Mouse (Mus musculus) kidney, embryonic 14.5 days (tissue): ENCODE data around the gene Olfr1106. TPM values are rescaled to one million over a fixed set of nuclear protein-coding genes. Genes with fewer than 3 reads are reported as not detected.

Experiments
- ATAC-seq: fragments of 200-750 bp; cut with Nextera tagmentation; 2 replicates; pipeline ENCODE4 v1.8.0; 2017; ENCODE audit warnings: moderate number of reproducible peaks, mild to moderate bottlenecking, moderate TSS enrichment, moderate library complexity; ENCODE audit not compliant: low FRiP score, low TSS enrichment
- H3K27ac ChIP-seq: fragments of 300-500 bp; sonication (generic); 2 replicates; pipeline ENCODE4 v1.5.1; 2014; ENCODE audit warnings: low read depth, mild to moderate bottlenecking, low read length, moderate library complexity, mixed read lengths
- H3K27me3 ChIP-seq: fragments of 300-500 bp; sonication (generic); 2 replicates; pipeline ENCODE4 v1.6.1; 2014; ENCODE audit warnings: mild to moderate bottlenecking, low read length; ENCODE audit not compliant: control insufficient read depth, insufficient read depth
- H3K36me3 ChIP-seq: fragments of 300-500 bp; sonication (generic); 2 replicates; pipeline ENCODE4 v1.6.1; 2014; ENCODE audit warnings: low read length, mixed read lengths; ENCODE audit not compliant: control insufficient read depth, insufficient read depth
- H3K4me1 ChIP-seq: fragments of 300-500 bp; sonication (generic); 2 replicates; pipeline ENCODE4 v1.6.1; 2014; ENCODE audit warnings: low read length, mixed read lengths; ENCODE audit not compliant: control insufficient read depth, insufficient read depth
- H3K4me2 ChIP-seq: fragments of 300-500 bp; sonication (generic); replicated peaks from 2 replicates; pipeline ENCODE4 v1.6.1; 2014; ENCODE audit warnings: low read depth, mild to moderate bottlenecking, low read length
- H3K4me3 ChIP-seq: fragments of 300-500 bp; sonication (generic); 2 replicates; pipeline ENCODE4 v1.5.1; 2014; ENCODE audit warnings: mild to moderate bottlenecking, low read length
- H3K9ac ChIP-seq: fragments of 300-500 bp; sonication (generic); 2 replicates; pipeline ENCODE4 v1.6.1; 2014; ENCODE audit warnings: low read depth, mild to moderate bottlenecking, low read length, moderate library complexity
- H3K9me3 ChIP-seq: fragments of 300-500 bp; sonication (generic); 2 replicates; pipeline ENCODE4 v1.6.1; 2016; ENCODE audit warnings: low read length; ENCODE audit not compliant: control insufficient read depth
- WGBS: fragments of 180-500 bp; shearing (Covaris S2); extraction: QIAGEN DNeasy Blood & Tissue Kit; methylation state at CpG from one replicate; pipeline ENCODE4 v1.1.7; 2014; 5-methylcytosine and 5-hydroxymethylcytosine counted together
- polyA plus RNA-seq: library from polyadenylated mRNA; unstranded; fragments of >200 nt; fragmentation: Nextera tagmentation; extraction: Ambion mirVana; gene quantifications from 2 replicates; pipeline ENCODE4 v1.2.1, GENCODE M21; 2014

Gene Olfr1106
- not detected in 2 replicates for polyA plus RNA-seq

DNA sequence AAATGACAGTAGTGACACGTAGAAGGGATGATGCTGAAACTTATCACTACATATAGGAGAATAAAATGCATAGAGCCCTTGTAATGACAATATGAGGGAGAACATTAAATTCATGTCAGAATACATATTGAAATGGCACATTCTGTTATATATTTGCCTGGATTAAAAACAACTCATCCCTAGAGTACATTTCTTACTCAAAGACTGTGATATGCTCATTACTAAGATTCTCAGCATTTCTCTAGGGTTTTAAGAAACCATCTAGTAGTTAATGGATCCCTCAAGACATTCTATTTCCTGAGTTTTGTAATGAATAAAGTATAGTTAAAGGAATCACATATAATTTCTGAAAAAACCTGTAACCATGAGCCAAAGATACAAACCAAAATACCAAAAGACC lies at the start of gene Olfr1106:
Gene Olfr1106 (minus strand): TSS at position 101 of the 400 bp plus-strand sequence.
- H3K27me3 ChIP-seq, result no peaks in the 10 kb centered on the region
- H3K9ac ChIP-seq, result no peak within 1 kb of the TSS
- no peak within 1 kb of the TSS for H3K4me2 ChIP-seq
- H3K4me3 ChIP-seq, result no peak within 1 kb of the TSS
- H3K36me3 ChIP-seq, result no peaks in the 10 kb centered on the region
- no peak for ATAC-seq
- H3K27ac ChIP-seq, result no peak within 1 kb of the TSS
- H3K4me1 ChIP-seq, result no peaks in the 10 kb centered on the region
- H3K9me3 ChIP-seq, result no peaks in the 10 kb centered on the region
- WGBS, result 83% methylated on average over 1 of the region's 1 CpGs

DNA sequence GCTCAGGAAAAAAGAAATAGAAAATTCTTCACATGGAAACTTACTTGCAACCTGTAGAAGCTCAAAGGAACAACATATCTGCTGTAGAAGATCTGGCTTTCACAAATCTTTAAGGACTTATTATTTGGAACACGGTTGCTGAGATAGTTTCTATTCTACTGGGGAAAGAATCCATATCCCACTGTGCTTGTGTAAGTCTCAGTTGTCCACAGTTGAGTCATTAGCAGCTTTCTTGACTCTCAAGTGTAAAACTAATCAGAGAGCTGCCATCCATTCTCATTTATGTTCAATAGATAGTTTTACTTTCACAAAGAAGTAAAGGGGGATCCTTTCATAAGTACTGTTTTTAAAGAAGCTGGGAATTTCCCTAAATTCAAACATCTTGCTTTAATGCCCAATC lies 43.8 kb upstream of the Olfr1106 start, which contains the start of gene Olfr1109:
Gene Olfr1109 (minus strand): TSS at position 101 of the 400 bp plus-strand sequence.
- whole genome bisulfite sequencing, result 91% methylated on average over 1 of the region's 1 CpGs
- Histone ChIP-seq H3K36me3 (no peaks in the 10 kb centered on the region), H3K9ac (no peak within 1 kb of the TSS), H3K27me3 (no peaks in the 10 kb centered on the region), H3K4me1 (no peaks in the 10 kb centered on the region), H3K4me2 (no peak within 1 kb of the TSS), H3K4me3 (no peak within 1 kb of the TSS), H3K9me3 (no peaks in the 10 kb centered on the region), H3K27ac (no peak within 1 kb of the TSS)
- no peak for ATAC-seq

DNA sequence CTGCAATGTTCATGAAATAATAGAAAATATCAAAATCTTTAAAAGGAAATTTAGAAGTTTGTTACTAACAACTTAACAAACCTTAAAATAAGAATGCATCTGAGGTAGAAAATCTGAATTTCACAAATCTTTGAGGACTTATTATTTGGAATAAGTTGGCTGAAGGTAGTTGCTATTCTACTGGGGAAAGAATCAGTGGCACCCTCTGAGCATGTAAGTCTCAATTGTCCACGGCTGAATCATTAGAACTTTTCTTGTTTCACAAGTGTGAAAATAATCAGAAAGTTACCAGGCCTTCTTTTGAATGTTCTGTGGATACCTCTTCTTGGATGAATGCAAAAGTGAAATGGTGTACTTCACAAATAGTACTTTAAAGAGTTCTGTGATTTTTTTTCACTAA lies 23.6 kb upstream of the Olfr1106 start, which contains the start of gene Olfr1107:
Gene Olfr1107 (minus strand): TSS at position 101 of the 400 bp plus-strand sequence.
- no peak for ATAC-seq
- H3K27ac ChIP-seq, result no peak within 1 kb of the TSS

DNA sequence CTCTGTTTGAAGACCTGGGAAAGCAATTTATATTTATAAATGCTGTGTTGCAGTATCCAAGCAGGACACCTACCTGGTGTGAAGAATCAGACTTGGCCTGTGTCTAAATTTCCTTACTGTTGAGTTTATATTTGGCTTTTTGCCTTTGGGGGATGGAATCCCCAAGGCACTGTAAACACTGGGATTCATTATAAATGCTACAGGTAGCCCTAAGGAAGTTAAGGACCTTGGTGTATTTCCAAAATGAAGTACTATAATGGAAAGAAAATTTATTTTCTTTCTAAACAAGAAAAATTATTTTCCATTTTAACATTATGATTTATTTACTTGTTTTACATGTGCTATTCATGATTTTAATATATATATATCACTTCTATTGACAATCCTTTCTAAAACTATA lies 15.6 kb downstream of the Olfr1106 start, which contains the start of gene Olfr1105:
Gene Olfr1105 (minus strand): TSS at position 101 of the 400 bp plus-strand sequence.
- Histone ChIP-seq H3K27me3 (no peaks in the 10 kb centered on the region), H3K4me2 (no peak within 1 kb of the TSS), H3K9me3 (no peaks in the 10 kb centered on the region), H3K4me3 (no peak within 1 kb of the TSS), H3K9ac (no peak within 1 kb of the TSS), H3K4me1 (no peaks in the 10 kb centered on the region), H3K36me3 (no peaks in the 10 kb centered on the region), H3K27ac (no peak within 1 kb of the TSS)
- ATAC-seq, result no peak

More for the DNA sequence above, 23.6 kb upstream of the Olfr1106 start, which contains the start of gene Olfr1107:
- no peaks in the 10 kb centered on the region for H3K36me3 ChIP-seq
- no peaks in the 10 kb centered on the region for H3K27me3 ChIP-seq
- H3K4me1 ChIP-seq, result no peaks in the 10 kb centered on the region
- H3K4me2 ChIP-seq, result no peak within 1 kb of the TSS
- H3K9me3 ChIP-seq, result no peaks in the 10 kb centered on the region
- WGBS, result 81% methylated on average over 1 of the region's 1 CpGs
- H3K9ac ChIP-seq, result no peak within 1 kb of the TSS
- H3K4me3 ChIP-seq, result no peak within 1 kb of the TSS

DNA sequence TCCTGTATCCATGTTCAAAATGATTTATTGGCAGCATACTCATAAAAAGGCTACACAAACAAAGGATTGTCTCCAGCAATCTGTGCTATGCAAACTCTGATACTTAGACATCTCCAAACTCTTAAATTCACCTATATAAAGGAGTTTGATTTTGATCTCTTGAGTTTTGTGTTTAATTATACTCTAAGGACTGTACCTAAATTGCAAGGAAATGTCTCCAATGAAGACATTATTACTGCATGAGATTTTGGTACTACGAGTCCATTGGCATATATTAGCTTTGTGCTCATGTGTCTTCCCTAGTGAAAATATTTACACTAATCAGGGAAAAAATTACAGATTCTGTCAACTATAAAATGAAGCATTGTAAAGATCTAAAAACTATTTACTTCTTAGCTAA lies 25.1 kb downstream of the Olfr1106 start, which contains the start of gene Olfr1104:
Gene Olfr1104 (minus strand): TSS at position 101 of the 400 bp plus-strand sequence.
- no peak within 1 kb of the TSS for H3K4me3 ChIP-seq
- H3K27me3 ChIP-seq, result no peaks in the 10 kb centered on the region
- no peaks in the 10 kb centered on the region for H3K4me1 ChIP-seq
- no peaks in the 10 kb centered on the region for H3K9me3 ChIP-seq
- no peak within 1 kb of the TSS for H3K4me2 ChIP-seq
- H3K27ac ChIP-seq, result no peak within 1 kb of the TSS
- 82% methylated on average over 1 of the region's 1 CpGs for WGBS
- H3K9ac ChIP-seq, result no peak within 1 kb of the TSS
- ATAC-seq, result no peak
- no peaks in the 10 kb centered on the region for H3K36me3 ChIP-seq

DNA sequence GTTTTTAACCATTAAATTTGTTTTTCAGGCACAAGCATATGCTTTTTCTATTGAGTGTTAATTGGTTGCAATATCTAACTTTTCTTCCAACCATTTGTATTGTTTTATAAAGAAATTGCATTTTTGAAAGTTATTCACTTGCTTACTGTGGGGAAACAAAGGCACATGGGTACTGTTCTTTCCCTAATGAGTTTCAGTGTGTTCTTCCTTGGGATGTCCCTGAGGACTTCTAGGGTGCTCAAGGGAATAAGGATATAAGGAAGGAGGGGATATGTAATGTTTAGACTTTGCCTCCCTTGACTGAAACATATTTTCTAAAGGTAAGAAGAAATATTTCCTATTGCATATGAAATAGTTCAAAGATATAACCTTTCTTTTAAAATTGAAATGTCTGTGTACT lies 54.0 kb downstream of the Olfr1106 start, which contains the start of gene Olfr1102:
Gene Olfr1102 (plus strand): TSS at position 301 of the 400 bp plus-strand sequence.
- Histone ChIP-seq H3K36me3 (no peaks in the 10 kb centered on the region), H3K4me2 (no peak within 1 kb of the TSS), H3K27me3 (no peaks in the 10 kb centered on the region), H3K4me1 (no peaks in the 10 kb centered on the region), H3K4me3 (no peak within 1 kb of the TSS), H3K9ac (no peak within 1 kb of the TSS), H3K9me3 (no peaks in the 10 kb centered on the region), H3K27ac (no peak within 1 kb of the TSS)
- ATAC-seq, result no peak

Other genes starting within 250 kb of the Olfr1106 start
- gene Olfr141, start 242.3 kb downstream of the Olfr1106 start, polyA plus RNA-seq, result not detected in 2 replicates
- not detected in 2 replicates for gene Olfr1094, start 227.6 kb downstream of the Olfr1106 start, polyA plus RNA-seq
- not detected in 2 replicates for gene Olfr1095, start 200.6 kb downstream of the Olfr1106 start, polyA plus RNA-seq
- not detected in 2 replicates for gene Gm13723, start 177.5 kb downstream of the Olfr1106 start, polyA plus RNA-seq
- not detected in 2 replicates for gene Olfr1097, start 160.1 kb downstream of the Olfr1106 start, polyA plus RNA-seq
- not detected in 2 replicates for gene Olfr1098, start 127.7 kb downstream of the Olfr1106 start, polyA plus RNA-seq
- not detected in 2 replicates for gene Olfr1099, start 91.6 kb downstream of the Olfr1106 start, polyA plus RNA-seq
- gene Olfr1100, start 72.3 kb downstream of the Olfr1106 start, polyA plus RNA-seq, result not detected in 2 replicates
- gene Olfr1101, start 61.1 kb downstream of the Olfr1106 start, polyA plus RNA-seq, result not detected in 2 replicates
- not detected in 2 replicates for gene Olfr1102, start 53.9 kb downstream of the Olfr1106 start, polyA plus RNA-seq
- gene Olfr1104, start 25.2 kb downstream of the Olfr1106 start, polyA plus RNA-seq, result not detected in 2 replicates
- gene Olfr1105, start 15.7 kb downstream of the Olfr1106 start, polyA plus RNA-seq, result not detected in 2 replicates
- gene Olfr1107, start 23.5 kb upstream of the Olfr1106 start, polyA plus RNA-seq, result not detected in 2 replicates
- not detected in 2 replicates for gene Olfr1109, start 43.7 kb upstream of the Olfr1106 start, polyA plus RNA-seq
- not detected in 2 replicates for gene Olfr259, start 62.3 kb upstream of the Olfr1106 start, polyA plus RNA-seq
- not detected in 2 replicates for gene Olfr1110, start 88.0 kb upstream of the Olfr1106 start, polyA plus RNA-seq
- gene Olfr1111, start 100.4 kb upstream of the Olfr1106 start, polyA plus RNA-seq, result not detected in 2 replicates
- gene Olfr1112, start 135.5 kb upstream of the Olfr1106 start, polyA plus RNA-seq, result not detected in 2 replicates
- gene Olfr1113, start 156.7 kb upstream of the Olfr1106 start, polyA plus RNA-seq, result not detected in 2 replicates
- gene Olfr1115, start 195.7 kb upstream of the Olfr1106 start, polyA plus RNA-seq, result not detected in 2 replicates
- not detected in 2 replicates for gene Olfr1116, start 215.3 kb upstream of the Olfr1106 start, polyA plus RNA-seq